24 mouse cellular contexts compared by ENCODE assay signal in genomic region chr16:96371117-96371516, GRCm38 (mm10).
DNase-seq lines count a peak whose midpoint lies in the region; ATAC-seq and TF ChIP-seq lines count a peak whose summit lies in the region.
"Had no signal": no experiment of that assay in that cellular context is flagged by ENCODE, and none has a peak within 500 bp of the region (broad histone marks: within the 10 kb centered on the region; RNA-seq: fewer than 3 reads in every experiment).

No protein-coding gene starts in this region.

- TF ChIP-seq CTCF in stomach, postnatal 0 days (IDR thresholded peaks at IDR 0.05; ENCODE audit: low read depth): no peak
- TF ChIP-seq CTCF in liver, embryonic 14.5 days (IDR thresholded peaks at IDR 0.05; ENCODE audit: low read depth): no peak

- H3K27ac ChIP-seq in kidney, embryonic 15.5 days: peak overlapping the region; percentile 74
- peak overlapping the region; percentile 40; the same call in 1 of the 2 replicates for H3K27ac ChIP-seq in stomach, embryonic 15.5 days
- no peak overlapping the region for H3K27ac ChIP-seq in stomach, postnatal 0 days (replicated peaks)
- H3K27ac ChIP-seq in liver, embryonic 14.5 days: no peak overlapping the region
- H3K27ac ChIP-seq: hindbrain, embryonic 12.5 days; hindbrain, postnatal 0 days; liver, embryonic 15.5 days had no signal

- H3K4me2 ChIP-seq in kidney, embryonic 15.5 days: no peak overlapping the region
- H3K4me2 ChIP-seq in stomach, embryonic 15.5 days: no peak overlapping the region
- no peak overlapping the region for H3K4me2 ChIP-seq in stomach, postnatal 0 days (replicated peaks; ENCODE audit: low read depth)
- no peak overlapping the region for H3K4me2 ChIP-seq in liver, embryonic 14.5 days (ENCODE audit: low read depth)
- H3K4me2 ChIP-seq: heart, embryonic 11.5 days; hindbrain, embryonic 12.5 days; liver, embryonic 15.5 days; midbrain, embryonic 11.5 days had no signal

- no peak for DNase-seq in kidney, adult 8-10 months
- DNase-seq in stomach, postnatal 0 days (ENCODE audit: low spot score): no peak
- DNase-seq in liver, embryonic 14.5 days (ENCODE audit: low read depth in 3 of 3, low spot score in 3 of 3): no peak
- no peak for DNase-seq in cerebellum, postnatal 4 days (ENCODE audit: low spot score in 2 of 2)
- DNase-seq: adrenal gland, postnatal 14 days; cerebellum, adult 11-12 months; cerebellum, adult 9-11 months; gastrocnemius, postnatal 14 days; heart, postnatal 36 days; kidney, adult 11 months; lung, postnatal 36 days; thymus, postnatal 4 days had no signal

- ATAC-seq in kidney, embryonic 15.5 days (replicated peaks; ENCODE audit: low FRiP score): peak; percentile 73
- ATAC-seq in stomach, embryonic 15.5 days (ENCODE audit: insufficient read depth, low FRiP score, low read depth): peak; percentile 51; the same call in 1 of the 2 replicates
- no peak for ATAC-seq in stomach, postnatal 0 days (ENCODE audit: low FRiP score, low TSS enrichment)
- ATAC-seq in liver, embryonic 14.5 days (ENCODE audit: insufficient read depth): 0 out of 2 replicates have a peak, but pooled peaks have one; percentile 18
- ATAC-seq in erythroid progenitor cell, adult 5-6 weeks (replicated peaks; ENCODE audit: low FRiP score, poor library complexity, severe bottlenecking): no peak
- ATAC-seq: CD4-positive, CD25-positive, alpha-beta regulatory T cell, adult 4 months; forebrain, embryonic 14.5 days; hindbrain, postnatal 0 days; midbrain, embryonic 16.5 days had no signal

- no peak for TF ChIP-seq EP300 in stomach, postnatal 0 days (optimal IDR thresholded peaks at IDR 0.05)
- TF ChIP-seq EP300 in liver, embryonic 14.5 days (IDR thresholded peaks at IDR 0.05; ENCODE audit: low read depth): no peak

- H3K9me3 ChIP-seq in kidney, embryonic 15.5 days (replicated peaks): no peaks in the 10 kb centered on the region
- no peaks in the 10 kb centered on the region for H3K9me3 ChIP-seq in stomach, embryonic 15.5 days
- H3K9me3 ChIP-seq in stomach, postnatal 0 days (ENCODE audit: control insufficient read depth, low read length): no peaks in the 10 kb centered on the region
- no peaks in the 10 kb centered on the region for H3K9me3 ChIP-seq in liver, embryonic 14.5 days (ENCODE audit: control insufficient read depth, low read length)
- H3K9me3 ChIP-seq: hindbrain, embryonic 12.5 days; liver, embryonic 15.5 days had no signal

- WGBS in kidney, embryonic 15.5 days: 44% methylated on average over 3 of the region's 3 CpGs
- WGBS in stomach, embryonic 15.5 days: 51% methylated on average over 3 of the region's 3 CpGs
- 54% methylated on average over 3 of the region's 3 CpGs for whole genome bisulfite sequencing in stomach, postnatal 0 days
- WGBS in liver, embryonic 14.5 days (ENCODE audit: insufficient replicate concordance): 61% methylated on average over 3 of the region's 3 CpGs

- peaks cover 33% of the 10 kb centered on the region for H3K4me1 ChIP-seq in kidney, embryonic 15.5 days
- no peaks in the 10 kb centered on the region for H3K4me1 ChIP-seq in stomach, embryonic 15.5 days
- H3K4me1 ChIP-seq in stomach, postnatal 0 days (replicated peaks; ENCODE audit: control insufficient read depth, insufficient read depth): no peaks in the 10 kb centered on the region
- peaks cover 0 to 12% of the 10 kb centered on the region in 2 experiments; a peak in 2 of 4 replicates for H3K4me1 ChIP-seq in liver, embryonic 14.5 days (replicated peaks; ENCODE audit: control insufficient read depth in 2 of 2, insufficient read depth in 2 of 2, low read length in 1 of 2)
- H3K4me1 ChIP-seq: hindbrain, embryonic 12.5 days had no signal

- no peaks in the 10 kb centered on the region for H3K27me3 ChIP-seq in kidney, embryonic 15.5 days
- H3K27me3 ChIP-seq in stomach, embryonic 15.5 days (replicated peaks): no peaks in the 10 kb centered on the region
- no peaks in the 10 kb centered on the region for H3K27me3 ChIP-seq in stomach, postnatal 0 days (ENCODE audit: control insufficient read depth, insufficient read depth, low read length)
- H3K27me3 ChIP-seq in liver, embryonic 14.5 days (ENCODE audit: control insufficient read depth, insufficient read depth, low read length): no peaks in the 10 kb centered on the region
- H3K27me3 ChIP-seq: hindbrain, embryonic 12.5 days; liver, embryonic 15.5 days had no signal

- H3K4me3 ChIP-seq in kidney, embryonic 15.5 days (replicated peaks): no peak overlapping the region
- no peak overlapping the region for H3K4me3 ChIP-seq in stomach, embryonic 15.5 days (replicated peaks)
- H3K4me3 ChIP-seq in stomach, postnatal 0 days (ENCODE audit: low read depth, low read length): no peak overlapping the region
- H3K4me3 ChIP-seq in liver, embryonic 14.5 days (ENCODE audit: insufficient read depth in 1 of 2, low read depth in 2 of 2, low read length in 2 of 2): no peak overlapping the region
- H3K4me3 ChIP-seq: erythroblast, embryonic 14.5 days; hindbrain, embryonic 12.5 days; liver, embryonic 15.5 days had no signal

- peaks cover 3% of the 10 kb centered on the region; the same call in 1 of the 2 replicates for H3K36me3 ChIP-seq in kidney, embryonic 15.5 days
- no peaks in the 10 kb centered on the region for H3K36me3 ChIP-seq in stomach, embryonic 15.5 days
- no peaks in the 10 kb centered on the region for H3K36me3 ChIP-seq in stomach, postnatal 0 days (ENCODE audit: control insufficient read depth, insufficient read depth, low read length)
- no peaks in the 10 kb centered on the region for H3K36me3 ChIP-seq in liver, embryonic 14.5 days (replicated peaks; ENCODE audit: control insufficient read depth, insufficient read depth, low read depth)
- H3K36me3 ChIP-seq: hindbrain, embryonic 12.5 days; liver, embryonic 15.5 days had no signal

- no peak overlapping the region for H3K9ac ChIP-seq in kidney, embryonic 15.5 days
- no peak overlapping the region for H3K9ac ChIP-seq in stomach, embryonic 15.5 days
- no peak overlapping the region for H3K9ac ChIP-seq in stomach, postnatal 0 days (ENCODE audit: low read length)
- no peak overlapping the region for H3K9ac ChIP-seq in liver, embryonic 14.5 days (replicated peaks)
- H3K9ac ChIP-seq: hindbrain, embryonic 12.5 days; liver, embryonic 15.5 days had no signal

Comparison
In these comparisons a context has a peak if more than half of its experiments do, and no peak if none do; other contexts are left out.
1. ATAC-seq: peak in kidney, embryonic 15.5 days (single experiment), stomach, embryonic 15.5 days (single experiment) and liver, embryonic 14.5 days (single experiment); none in stomach, postnatal 0 days (single experiment) and erythroid progenitor cell, adult 5-6 weeks (single experiment).
2. H3K27ac ChIP-seq: peak in kidney, embryonic 15.5 days (single experiment) and stomach, embryonic 15.5 days (single experiment); none in stomach, postnatal 0 days (single experiment) and liver, embryonic 14.5 days (single experiment).